Mouse (Mus musculus): Measurements from ENCODE around the gene Slc35f2.

DNA sequence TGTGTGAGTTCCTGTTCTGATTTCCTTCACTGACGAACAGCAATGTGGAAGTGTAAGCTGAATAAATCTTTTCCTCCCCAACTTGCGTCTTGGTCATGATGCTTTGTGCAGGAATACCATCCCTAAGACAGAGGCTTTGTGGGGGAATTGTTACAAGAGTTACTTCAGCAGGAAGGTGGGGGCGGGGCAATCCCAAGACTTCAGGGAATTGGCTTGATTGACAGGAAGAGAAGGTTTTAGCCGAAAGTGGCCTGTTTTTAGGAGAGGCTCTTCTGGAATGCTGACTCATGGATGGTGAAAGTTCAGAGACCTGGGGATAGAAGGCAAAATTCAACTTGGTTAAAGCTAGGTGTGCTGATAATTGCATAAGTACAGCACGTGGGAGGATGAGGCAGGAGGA lies 2.9 kb upstream of the Slc35f2 start:
- TF ChIP-seq MAFK (IDR thresholded peaks at IDR 0.05; ENCODE audit: insufficient read depth, low read depth, low read length) = peak; percentile 65; the same call in 1 of the 2 replicates
- TF ChIP-seq ZC3H11A (IDR thresholded peaks at IDR 0.05; ENCODE audit: borderline replicate concordance, low read depth, low read length) = no peak
- TF ChIP-seq CHD2 (IDR thresholded peaks at IDR 0.05; ENCODE audit: low read depth, low read length) = no peak
- no peak for TF ChIP-seq ZNF384 (IDR thresholded peaks at IDR 0.05; ENCODE audit: low read depth, low read length)

All from ES-E14 (cell line).